Mouse (Mus musculus): ENCODE results near the gene Kpna7. TPM values are rescaled to one million over a fixed set of nuclear protein-coding genes. Genes with fewer than 3 reads are reported as not detected.

Kpna7 gene
- total RNA-seq, 2 experiments from 2014 or later, result not detected

GRCm38 (mm10) chr5:144963401-144963800, 120.4 kb downstream of the Kpna7 start:
- peak; percentile 46 for DNase-seq

DNA sequence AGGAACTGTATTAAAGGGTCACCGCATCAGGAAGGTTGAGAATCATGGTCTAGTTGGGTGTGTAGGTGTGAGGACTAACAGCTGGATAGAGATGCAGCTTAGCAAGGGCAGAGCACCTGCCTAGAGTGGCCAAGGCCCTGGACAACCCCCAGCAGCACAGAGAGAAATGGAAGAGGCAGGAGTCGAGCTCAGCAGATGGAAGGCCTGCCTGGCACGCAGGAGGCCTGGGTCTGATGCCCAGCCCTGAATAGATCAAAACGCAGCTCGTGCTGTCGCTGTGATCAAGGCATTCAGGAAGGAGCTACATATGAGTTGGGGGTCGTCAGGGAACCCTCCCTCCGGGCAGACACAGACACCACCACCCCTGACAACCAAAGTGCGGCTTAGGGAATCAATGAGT, 125.6 kb downstream of the Kpna7 start:
- no peak for DNase-seq

GRCm38 (mm10) chr5:144954432-144954831, 129.4 kb downstream of the Kpna7 start:
- DNase-seq, result no peak

DNA sequence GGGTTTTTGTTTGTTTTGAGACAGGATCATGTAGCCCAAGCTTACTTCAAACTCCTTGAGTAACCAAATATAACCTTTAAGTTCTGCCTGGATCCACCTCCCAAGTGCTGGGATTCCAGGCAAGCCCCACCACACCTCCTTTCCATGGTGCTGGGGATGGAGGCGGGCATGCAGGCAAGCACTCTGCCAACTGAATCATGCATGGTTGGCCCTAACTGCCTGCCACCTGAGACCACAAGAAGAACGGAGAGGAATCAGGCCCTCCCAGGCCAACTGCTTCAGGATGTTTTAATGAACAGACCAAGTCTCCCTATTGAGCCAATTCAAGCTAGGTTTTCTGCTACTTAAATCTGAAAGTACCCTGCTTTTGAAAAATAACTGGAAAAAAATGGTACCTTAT, 131.2 kb downstream of the Kpna7 start:
- DNase-seq, result no peak

DNA sequence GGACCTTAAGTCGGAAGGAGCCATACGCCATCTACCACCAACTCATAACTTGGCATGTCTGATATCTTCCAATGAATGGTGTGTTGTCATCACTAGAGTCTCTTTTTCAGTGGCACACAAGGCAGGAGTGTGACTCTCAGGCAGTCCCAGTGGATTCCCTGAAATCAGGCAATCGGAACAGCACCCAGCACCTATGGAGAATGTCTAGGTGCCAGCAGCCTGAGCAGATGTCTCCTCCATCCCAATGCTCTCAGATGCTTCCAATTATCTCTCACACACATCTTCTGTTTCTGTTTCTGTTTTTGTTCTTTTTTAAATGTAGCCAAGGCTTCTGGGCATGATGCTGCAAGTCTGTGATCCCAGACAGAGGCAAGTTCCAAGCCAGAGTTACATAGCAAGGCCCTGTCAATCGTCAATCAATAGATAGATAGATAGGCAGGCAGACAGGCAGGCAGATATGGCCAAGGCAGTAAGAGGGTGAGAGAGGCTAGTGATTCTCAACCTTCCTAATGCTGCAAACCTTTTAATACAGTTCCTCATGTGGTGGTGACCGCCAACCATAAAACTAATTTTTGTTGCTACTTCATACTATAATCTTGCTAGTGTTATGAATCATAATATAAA, 133.3 kb downstream of the Kpna7 start:
- DNase-seq, result no peak

DNA sequence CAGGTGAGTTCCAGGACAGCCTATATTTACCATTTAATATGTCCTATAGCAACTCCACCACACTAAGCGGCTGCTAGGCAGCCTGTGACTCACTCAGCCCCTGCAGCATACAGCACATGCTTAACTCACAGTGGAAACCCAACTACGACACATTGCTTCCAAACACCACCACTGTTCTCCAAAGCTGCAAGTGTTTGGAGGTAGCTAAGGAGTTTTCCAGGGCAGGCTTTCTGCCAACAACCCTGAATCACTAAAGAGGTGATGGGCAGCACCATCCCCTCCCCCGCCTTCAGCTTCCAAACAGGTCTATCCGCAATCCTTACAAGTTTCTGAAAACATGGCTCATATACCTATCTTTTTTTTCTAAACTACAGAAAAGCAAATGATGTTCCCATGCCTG, 134.0 kb downstream of the Kpna7 start:
- no peak for DNase-seq

- DNase-seq, result no peak
Observed at GRCm38 (mm10) chr5:144948422-144948821, 135.4 kb downstream of the Kpna7 start.

DNA sequence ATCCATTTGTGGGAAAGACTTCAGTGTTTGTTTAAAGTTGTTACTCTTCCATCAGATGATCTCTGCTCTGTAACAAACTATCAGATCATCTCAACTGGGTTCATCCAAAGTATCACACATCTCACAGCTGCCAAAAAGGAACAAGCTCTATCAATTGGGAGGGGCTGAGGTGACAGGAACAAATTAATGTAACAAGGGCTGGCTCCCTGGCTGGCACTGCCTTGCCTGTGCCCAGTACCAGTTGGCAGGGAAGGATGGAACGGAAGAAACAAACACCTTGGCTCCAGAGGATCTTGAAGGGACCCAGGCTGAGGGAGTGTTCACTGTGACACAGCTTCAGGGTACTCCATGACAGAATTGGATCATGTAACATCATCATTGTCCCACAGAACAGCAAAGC, 135.8 kb downstream of the Kpna7 start:
- no peak for DNase-seq

DNA sequence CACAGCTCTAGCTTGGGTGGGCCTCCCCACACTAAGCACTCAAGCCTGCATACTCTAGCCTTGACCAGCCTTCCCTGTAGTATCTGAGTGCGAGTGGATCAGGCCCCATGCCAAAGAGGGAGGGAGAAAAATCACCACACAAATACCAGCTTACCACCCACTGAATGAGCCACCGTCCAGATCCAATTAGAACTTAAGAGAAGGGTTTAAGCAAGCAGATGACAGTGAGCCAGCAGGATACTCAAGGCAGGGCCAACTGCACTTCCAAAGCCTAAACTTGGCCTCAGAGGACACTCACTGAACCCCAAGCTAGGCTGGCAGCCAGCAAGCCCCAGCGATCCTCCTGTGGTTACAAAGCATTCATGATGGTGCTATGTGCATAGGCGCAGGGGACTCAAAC, 137.8 kb downstream of the Kpna7 start:
- DNase-seq, result peak; percentile 62

DNA sequence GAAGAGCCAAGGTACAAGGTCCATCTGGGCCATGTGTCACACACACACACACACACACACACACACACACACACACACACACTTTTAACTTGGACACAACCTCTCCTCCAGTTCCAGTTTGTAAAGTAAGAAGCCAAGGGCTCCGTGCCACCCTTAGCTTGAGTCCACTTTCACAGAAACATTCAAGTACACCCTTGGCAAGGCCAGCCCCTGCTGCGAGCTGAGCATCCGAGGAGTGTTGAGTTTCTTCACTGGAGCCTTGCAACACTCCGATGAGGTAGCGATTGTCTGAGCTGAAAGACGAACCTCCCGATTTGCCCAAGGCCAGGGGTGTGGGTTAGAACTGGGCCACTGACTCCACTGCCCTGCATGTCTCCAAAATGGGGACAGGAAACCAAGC, 138.9 kb downstream of the Kpna7 start:
- no peak for DNase-seq

GRCm38 (mm10) chr5:144944370-144944769, 139.5 kb downstream of the Kpna7 start:
- no peak for DNase-seq

- no peak for DNase-seq
Observed at GRCm38 (mm10) chr5:144943346-144943745, 140.5 kb downstream of the Kpna7 start.

- no peak for DNase-seq
Observed at GRCm38 (mm10) chr5:144942431-144942830, 141.4 kb downstream of the Kpna7 start.

- DNase-seq, result no peak
Observed at GRCm38 (mm10) chr5:144940904-144941303, 142.9 kb downstream of the Kpna7 start.

GRCm38 (mm10) chr5:144937304-144937703, 146.5 kb downstream of the Kpna7 start:
- no peak for DNase-seq

Other genes starting within 250 kb of the Kpna7 start
- gene Smurf1, start 118.2 kb downstream of the Kpna7 start, total RNA-seq (2021), result 10 to 100 TPM; 34.0 to 36.3 TPM
- gene Gm4871, start 51.3 kb downstream of the Kpna7 start, total RNA-seq (2021), result not detected
- gene 1700018F24Rik, start 41.0 kb downstream of the Kpna7 start, total RNA-seq (2021), result not detected
- 10 to 100 TPM; 71.9 to 78.2 TPM for gene Arpc1a, start 200 bp downstream of the Kpna7 start, total RNA-seq (2021)
- gene Arpc1b, start 30.2 kb upstream of the Kpna7 start, total RNA-seq (2021), result 100 to 1,000 TPM; 123 to 125 TPM
- gene Pdap1, start 56.2 kb upstream of the Kpna7 start, total RNA-seq (2021), result 10 to 100 TPM; 67.6 to 67.7 TPM
- gene Bud31, start 56.3 kb upstream of the Kpna7 start, total RNA-seq (2021), result 10 to 100 TPM; 82.7 to 88.9 TPM
- gene Ptcd1, start 83.1 kb upstream of the Kpna7 start, total RNA-seq (2021), result 10 to 100 TPM; 18.6 to 21.7 TPM
- gene Cpsf4, start 83.2 kb upstream of the Kpna7 start, total RNA-seq (2021), result 10 to 100 TPM; 16.6 to 17.5 TPM
- 100 to 1,000 TPM; 760 to 785 TPM for gene Atp5j2, start 108.0 kb upstream of the Kpna7 start, total RNA-seq (2021)
- gene Zkscan14, start 117.8 kb upstream of the Kpna7 start, total RNA-seq (2021), result 1 to 10 TPM; 4.1 to 4.6 TPM
- gene Zkscan5, start 120.5 kb upstream of the Kpna7 start, total RNA-seq (2021), result 10 to 100 TPM; 16.5 to 17.7 TPM
- gene Zfp655, start 147.7 kb upstream of the Kpna7 start, total RNA-seq (2021), result 10 to 100 TPM; 31.7 to 33.7 TPM
- gene Zscan25, start 196.5 kb upstream of the Kpna7 start, total RNA-seq (2021), result 10 to 100 TPM; 15.4 to 15.9 TPM